Mouse (Mus musculus) embryonic facial prominence, embryonic 14.5 days (tissue): ENCODE measurements around the gene Ago4. TPM values are rescaled to one million over a fixed set of nuclear protein-coding genes. Genes with fewer than 3 reads are reported as not detected.

ENCODE experiments used
- ATAC-seq: fragments of 200-750 bp; cut with Nextera tagmentation; 2 replicates; pipeline ENCODE4 v1.8.0; 2017; ENCODE audit warnings: low read depth, moderate number of reproducible peaks, moderate TSS enrichment
- DNase-seq: peaks from one replicate; pipeline ENCODE4 v3.0.0-alpha.2; 2015; ENCODE audit warnings: low spot score
- H3K27ac ChIP-seq: fragments of 300-500 bp; sonication (generic); replicated peaks from 2 replicates; pipeline ENCODE4 v1.5.1; 2014; ENCODE audit warnings: low read depth, mild to moderate bottlenecking, low read length, moderate library complexity
- H3K27me3 ChIP-seq: fragments of 300-500 bp; sonication (generic); replicated peaks from 2 replicates; pipeline ENCODE4 v1.6.1; 2014; ENCODE audit warnings: low read length; ENCODE audit not compliant: control insufficient read depth, insufficient read depth
- H3K36me3 ChIP-seq: fragments of 300-500 bp; sonication (generic); 2 replicates; pipeline ENCODE4 v1.6.1; 2014; ENCODE audit warnings: low read length, mixed read lengths; ENCODE audit not compliant: control insufficient read depth, insufficient read depth
- H3K4me1 ChIP-seq: fragments of 300-500 bp; sonication (generic); 2 replicates; pipeline ENCODE4 v1.6.1; 2014; ENCODE audit warnings: antibody characterized with exemption, low read length; ENCODE audit not compliant: control insufficient read depth, insufficient read depth
- H3K4me2 ChIP-seq: fragments of 300-500 bp; sonication (generic); 2 replicates; pipeline ENCODE4 v1.6.1; 2014; ENCODE audit warnings: low read depth, mild to moderate bottlenecking, low read length, moderate library complexity, mixed read lengths
- H3K4me3 ChIP-seq: fragments of 300-500 bp; sonication (generic); 2 replicates; pipeline ENCODE4 v1.5.1; 2014; ENCODE audit warnings: low read depth, mild to moderate bottlenecking, low read length
- H3K9ac ChIP-seq: fragments of 300-500 bp; sonication (generic); 2 replicates; pipeline ENCODE4 v1.6.1; 2014; ENCODE audit warnings: low read depth, mild to moderate bottlenecking, low read length, moderate library complexity, mixed read lengths
- H3K9me3 ChIP-seq: fragments of 300-500 bp; sonication (generic); 2 replicates; pipeline ENCODE4 v1.6.1; 2016; ENCODE audit warnings: low read length; ENCODE audit not compliant: control insufficient read depth
- WGBS: fragments of 180-500 bp; shearing (Covaris S2); extraction: QIAGEN DNeasy Blood & Tissue Kit; methylation state at CpG from one replicate; pipeline ENCODE4 v1.1.7; 2014; 5-methylcytosine and 5-hydroxymethylcytosine counted together
- polyA plus RNA-seq: library from polyadenylated mRNA; unstranded; fragments of >200 nt; fragmentation: Nextera tagmentation; extraction: Ambion mirVana; gene quantifications from 2 replicates; pipeline ENCODE4 v1.2.1, GENCODE M21; 2014

The Ago4 gene
- polyA plus RNA-seq, 1 experiment from 2014 or later: 2.6 TPM

GRCm38 (mm10) chr4:126473031-126473430 lies 60.2 kb downstream of the Ago4 start:
- Histone ChIP-seq H3K27me3 (no peaks in the 10 kb centered on the region), H3K4me2 (no peak overlapping the region), H3K4me3 (no peak overlapping the region), H3K4me1 (no peaks in the 10 kb centered on the region), H3K27ac (no peak overlapping the region), H3K9ac (no peak overlapping the region), H3K9me3 (no peaks in the 10 kb centered on the region), H3K36me3 (no peaks in the 10 kb centered on the region)
- 44% methylated on average over 5 of the region's 5 CpGs for WGBS
- DNase-seq: no peak
- ATAC-seq: no peak

DNA sequence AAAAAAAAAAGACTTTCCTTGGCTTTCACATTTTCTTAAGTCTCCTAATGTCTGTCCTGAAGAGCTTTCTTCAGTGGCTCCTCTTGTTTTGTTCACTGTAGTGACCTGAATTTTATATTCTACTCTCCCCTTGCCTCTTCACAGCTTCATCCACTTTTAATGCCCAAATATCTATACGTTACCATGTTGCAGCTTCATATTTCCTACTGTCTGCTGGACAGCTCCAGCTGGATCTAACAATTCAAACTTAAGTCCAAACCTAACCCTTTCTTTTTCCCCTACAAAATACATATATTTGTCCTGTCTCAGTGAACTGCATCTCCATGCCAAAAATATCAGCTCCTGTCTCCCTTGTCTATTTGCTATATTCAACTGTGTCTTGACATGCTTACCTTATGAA lies 63.9 kb downstream of the Ago4 start:
- Histone ChIP-seq H3K4me1 (peaks cover 23% of the 10 kb centered on the region), H3K36me3 (no peaks in the 10 kb centered on the region), H3K9me3 (no peaks in the 10 kb centered on the region), H3K9ac (no peak overlapping the region), H3K4me3 (no peak overlapping the region), H3K27ac (no peak overlapping the region), H3K4me2 (no peak overlapping the region), H3K27me3 (no peaks in the 10 kb centered on the region)
- no peak for ATAC-seq
- WGBS: 34% methylated on average over 1 of the region's 1 CpGs
- no peak for DNase-seq

DNA sequence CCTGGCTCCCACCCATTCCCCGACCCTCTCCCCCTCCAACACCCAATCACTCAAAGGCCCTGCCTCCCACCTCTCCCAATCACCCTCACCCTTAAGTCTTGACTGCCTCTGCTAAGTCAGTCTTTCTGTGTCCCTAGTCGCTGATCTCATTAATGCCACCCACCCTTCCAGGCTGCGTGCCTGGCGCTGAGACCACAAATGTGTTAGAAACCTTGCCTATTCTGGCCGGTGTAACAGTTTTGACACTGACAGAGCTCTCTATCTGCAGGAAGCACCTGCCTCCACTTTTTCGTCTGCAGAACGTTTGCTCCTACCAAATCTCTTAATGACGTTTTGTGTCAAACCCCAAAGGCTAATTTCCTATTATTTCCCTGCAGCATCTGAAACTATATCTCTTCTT lies 64.3 kb downstream of the Ago4 start:
- Histone ChIP-seq H3K36me3 (no peaks in the 10 kb centered on the region), H3K27ac (no peak overlapping the region)
- WGBS: 7% methylated on average over 8 of the region's 8 CpGs

DNA sequence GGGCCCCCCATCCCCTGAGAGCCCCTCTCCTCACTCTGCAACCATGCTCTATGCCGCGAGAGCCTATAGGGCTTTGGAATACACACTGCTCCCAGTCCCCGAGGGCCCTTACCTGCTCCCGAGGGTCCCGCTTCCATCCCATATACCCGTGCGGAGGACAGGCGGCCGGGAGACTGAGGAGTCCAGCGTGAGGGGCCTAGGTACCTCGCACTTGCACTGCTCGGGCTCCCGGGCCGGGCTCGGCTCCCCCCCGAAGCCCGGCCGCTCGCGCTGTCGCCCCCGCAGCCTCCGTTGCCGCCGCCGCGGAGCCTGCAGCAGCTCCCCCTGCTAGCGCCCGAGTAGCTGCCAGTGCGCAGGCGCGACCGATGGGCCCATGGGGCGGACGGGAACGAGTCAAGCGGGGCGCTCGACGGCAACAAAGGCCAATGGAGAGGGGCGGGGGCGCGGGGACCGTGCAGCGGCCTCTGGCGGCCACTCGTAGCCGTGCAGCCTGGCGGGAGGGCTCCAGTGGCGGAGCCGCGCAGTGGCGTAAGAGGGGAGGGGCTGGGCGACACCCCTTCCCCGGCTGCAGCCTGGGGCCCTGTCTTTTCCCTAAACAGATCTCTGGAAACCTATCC lies 64.9 kb downstream of the Ago4 start, which contains the start of gene Ago1:
Gene Ago1, minus strand, starts transcription at position 299 of the 617 bp plus-strand sequence.
- Histone ChIP-seq H3K4me3 (peak within 1 kb of the TSS; percentile 90), H3K4me1 (peaks cover 23% of the 10 kb centered on the region), H3K27me3 (no peaks in the 10 kb centered on the region), H3K27ac (peak within 1 kb of the TSS; percentile 87), H3K9me3 (no peaks in the 10 kb centered on the region), H3K9ac (peak within 1 kb of the TSS; percentile 88), H3K4me2 (peak within 1 kb of the TSS; percentile 72), H3K36me3 (no peaks in the 10 kb centered on the region)
- ATAC-seq: peak; percentile 85
- 0% methylated on average over 28 of the region's 55 CpGs for WGBS
- peak; percentile 96 for DNase-seq

More for the DNA sequence above, 64.3 kb downstream of the Ago4 start:
- H3K4me3 ChIP-seq: peak overlapping the region; percentile 90
- H3K27me3 ChIP-seq: no peaks in the 10 kb centered on the region
- H3K9me3 ChIP-seq: no peaks in the 10 kb centered on the region
- DNase-seq (no peak), ATAC-seq (no peak)
- peaks cover 23% of the 10 kb centered on the region for H3K4me1 ChIP-seq
- peak overlapping the region; percentile 72 for H3K4me2 ChIP-seq
- H3K9ac ChIP-seq: peak overlapping the region; percentile 88

GRCm38 (mm10) chr4:126467721-126468284 lies 65.5 kb downstream of the Ago4 start:
- H3K36me3 ChIP-seq: no peaks in the 10 kb centered on the region
- ATAC-seq: peak; percentile 74
- H3K9ac ChIP-seq: peak overlapping the region; percentile 88

DNA sequence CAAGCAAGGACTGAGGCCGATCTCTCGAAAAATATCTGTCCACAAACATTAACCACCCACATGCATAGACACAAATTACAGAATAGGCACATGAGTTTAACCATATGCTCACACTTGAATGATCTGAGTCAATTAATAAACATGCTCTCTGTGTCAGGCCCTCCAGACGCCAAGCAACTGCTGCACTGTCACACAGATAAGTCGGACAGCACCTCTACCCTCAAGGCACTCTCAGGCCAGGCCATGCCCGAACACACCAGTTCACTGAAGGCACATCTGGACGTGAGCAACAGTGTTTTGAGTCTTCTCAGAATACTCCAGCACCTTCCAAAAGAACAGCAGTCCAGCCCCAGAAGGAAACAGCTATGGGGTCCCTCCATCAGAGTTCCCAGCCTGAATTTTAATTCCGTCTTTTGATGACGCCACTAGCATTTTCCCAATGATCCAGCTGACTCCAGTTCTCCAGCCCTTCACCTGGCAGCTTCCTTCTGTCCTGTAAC lies 67.0 kb downstream of the Ago4 start:
- Histone ChIP-seq H3K27ac (peak overlapping the region; percentile 56), H3K36me3 (no peaks in the 10 kb centered on the region), H3K9me3 (no peaks in the 10 kb centered on the region), H3K4me2 (peak overlapping the region; percentile 37), H3K27me3 (no peaks in the 10 kb centered on the region), H3K4me3 (peak overlapping the region; percentile 3; the same call in 1 of the 2 replicates), H3K4me1 (peaks cover 23% of the 10 kb centered on the region), H3K9ac (no peak overlapping the region)
- DNase-seq (no peak), ATAC-seq (no peak)
- 27% methylated on average over 8 of the region's 8 CpGs for WGBS

More at GRCm38 (mm10) chr4:126467721-126468284, 65.5 kb downstream of the Ago4 start:
- Histone ChIP-seq H3K27me3 (no peaks in the 10 kb centered on the region), H3K9me3 (no peaks in the 10 kb centered on the region), H3K4me1 (peaks cover 23% of the 10 kb centered on the region), H3K27ac (peak overlapping the region; percentile 87), H3K4me2 (peak overlapping the region; percentile 72), H3K4me3 (peak overlapping the region; percentile 90)
- peak; percentile 86 for DNase-seq
- WGBS: 0% methylated on average over 10 of the region's 25 CpGs

DNA sequence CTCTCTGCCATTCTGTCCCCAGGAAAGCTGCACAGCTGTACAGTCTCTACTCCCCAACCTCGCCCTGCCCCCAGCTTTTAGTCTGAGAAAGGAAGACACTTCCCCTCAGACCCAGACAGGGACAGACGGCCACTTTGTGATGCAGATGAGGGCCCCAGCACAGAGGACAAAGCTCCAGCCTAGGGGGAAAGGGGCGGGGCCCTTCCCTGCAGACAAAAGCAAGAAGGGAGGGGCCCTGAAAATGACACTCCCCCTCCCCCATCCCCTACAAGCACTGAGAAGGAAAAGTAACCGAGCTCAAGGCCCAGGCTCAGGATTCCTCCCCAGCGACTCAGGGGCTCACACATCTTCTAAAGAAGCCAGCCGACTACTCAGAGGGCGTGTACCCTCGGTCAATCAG lies 67.4 kb downstream of the Ago4 start:
- DNase-seq: peak; percentile 90
- 10% methylated on average over 8 of the region's 8 CpGs for WGBS
- H3K36me3 ChIP-seq: no peaks in the 10 kb centered on the region
- no peaks in the 10 kb centered on the region for H3K9me3 ChIP-seq
- H3K9ac ChIP-seq: 0 out of 2 replicates have a peak overlapping the region, but pooled peaks have one; percentile 36
- H3K4me1 ChIP-seq: peaks cover 23% of the 10 kb centered on the region
- H3K27ac ChIP-seq: peak overlapping the region; percentile 56
- H3K4me2 ChIP-seq: peak overlapping the region; percentile 37
- H3K4me3 ChIP-seq: peak overlapping the region; percentile 3; the same call in 1 of the 2 replicates
- peak; percentile 45 for ATAC-seq
- H3K27me3 ChIP-seq: no peaks in the 10 kb centered on the region

DNA sequence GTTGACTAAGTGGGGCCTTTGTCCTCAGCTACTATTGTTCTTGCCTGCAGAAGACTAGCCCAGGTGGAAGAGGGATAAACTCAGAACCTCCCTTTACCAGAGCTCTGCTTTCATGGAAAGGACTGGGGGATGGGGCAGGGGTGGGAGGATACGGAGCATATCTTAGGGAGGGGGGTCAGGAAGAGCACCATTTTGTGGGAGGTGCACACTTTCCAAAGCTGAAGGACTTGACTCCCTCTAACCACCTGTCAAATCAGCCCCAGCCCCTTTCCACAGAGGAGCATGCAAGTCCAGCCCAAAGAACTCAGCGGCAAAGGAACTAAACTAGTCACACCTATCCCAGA lies 68.4 kb downstream of the Ago4 start:
- DNase-seq: peak; percentile 8
- peaks cover 23% of the 10 kb centered on the region for H3K4me1 ChIP-seq
- H3K9me3 ChIP-seq: no peaks in the 10 kb centered on the region
- no peak overlapping the region for H3K4me3 ChIP-seq
- no peaks in the 10 kb centered on the region for H3K27me3 ChIP-seq
- H3K9ac ChIP-seq: peak overlapping the region; percentile 36; the same call in 1 of the 2 replicates
- H3K4me2 ChIP-seq: peak overlapping the region; percentile 37; the same call in 1 of the 2 replicates
- peak overlapping the region; percentile 48; the same call in 1 of the 2 replicates for H3K27ac ChIP-seq
- peaks cover 6% of the 10 kb centered on the region for H3K36me3 ChIP-seq
- no peak for ATAC-seq
- 22% methylated on average over 2 of the region's 2 CpGs for WGBS
